Mouse (Mus musculus): ENCODE results near the gene Vgll4. TPM values are rescaled to one million over a fixed set of nuclear protein-coding genes. Genes with fewer than 3 reads are reported as not detected.

Vgll4 gene
- polyA plus RNA-seq, 1 experiment from 2014 or later = 136 TPM

DNA sequence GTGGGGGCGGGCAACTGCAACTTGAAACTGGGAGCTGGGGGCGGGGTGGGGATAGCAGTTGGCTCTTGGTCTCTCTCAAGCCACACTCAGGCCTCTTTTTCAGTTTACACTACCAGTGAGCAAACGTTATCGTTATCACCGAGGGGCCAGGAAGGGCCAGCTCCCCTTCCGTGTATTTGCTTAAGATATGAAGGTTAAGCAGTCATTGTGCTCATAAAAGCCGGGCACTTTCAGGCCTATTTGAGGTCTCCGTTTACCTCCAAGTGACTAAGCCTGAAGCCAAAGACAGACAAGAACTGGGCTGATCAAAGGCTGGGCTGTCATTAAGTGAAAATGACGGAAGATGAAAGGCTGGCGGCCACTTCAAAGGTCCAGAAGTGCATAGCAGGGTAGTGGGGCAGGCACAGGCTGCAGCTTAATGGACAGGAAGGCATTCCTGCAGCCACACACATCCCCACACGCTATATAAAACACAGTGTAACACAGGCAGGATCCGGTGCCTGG is 68.4 kb downstream of the Vgll4 start:
- peak; percentile 31 for ATAC-seq (ENCODE audit: insufficient number of reproducible peaks, insufficient read depth, low FRiP score, low TSS enrichment)

GRCm38 (mm10) chr6:114900194-114900593 is 69.6 kb downstream of the Vgll4 start:
- Histone ChIP-seq H3K9ac (0 out of 2 replicates have a peak overlapping the region, but pooled peaks have one; percentile 2), H3K27me3 (no peaks in the 10 kb centered on the region), H3K4me3 (0 out of 2 replicates have a peak overlapping the region, but pooled peaks have one; percentile 10), H3K4me2 (replicated peaks) (peak overlapping the region; percentile 42), H3K9me3 (no peaks in the 10 kb centered on the region), H3K4me1 (peaks cover 66% of the 10 kb centered on the region), H3K36me3 (peaks cover 18% of the 10 kb centered on the region), H3K27ac (peak overlapping the region; percentile 86)
- ATAC-seq (ENCODE audit: insufficient number of reproducible peaks, insufficient read depth, low FRiP score, low TSS enrichment) = no peak
- 30% methylated on average over 10 of the region's 10 CpGs for WGBS

More for the DNA sequence above, 68.4 kb downstream of the Vgll4 start:
- no peak overlapping the region for H3K4me3 ChIP-seq
- H3K36me3 ChIP-seq = peaks cover 13% of the 10 kb centered on the region
- no peak overlapping the region for H3K9ac ChIP-seq
- 4% methylated on average over 12 of the region's 12 CpGs for WGBS
- no peaks in the 10 kb centered on the region for H3K27me3 ChIP-seq
- H3K27ac ChIP-seq = peak overlapping the region; percentile 86
- H3K9me3 ChIP-seq = no peaks in the 10 kb centered on the region
- H3K4me2 ChIP-seq (replicated peaks) = peak overlapping the region; percentile 42
- peaks cover 74% of the 10 kb centered on the region for H3K4me1 ChIP-seq

DNA sequence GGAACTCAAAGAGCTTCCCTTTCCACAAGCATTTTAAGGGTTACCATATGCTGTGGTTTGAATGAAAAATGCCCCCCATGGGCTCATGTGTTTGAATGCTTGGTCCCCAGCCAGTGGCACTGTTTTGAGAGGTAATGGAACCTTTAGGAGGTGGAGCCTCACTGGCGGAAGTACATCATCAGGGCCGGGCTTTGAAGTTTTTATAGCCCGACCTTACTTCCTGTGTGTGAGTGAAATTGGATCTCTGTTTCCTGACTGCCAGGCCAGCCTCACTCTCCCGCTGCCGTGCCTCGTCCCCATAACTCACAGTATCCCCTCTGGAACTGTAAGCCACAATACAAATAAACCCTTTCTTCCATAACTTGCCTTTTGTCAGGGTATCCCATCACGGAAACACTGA is 70.1 kb downstream of the Vgll4 start:
- Histone ChIP-seq H3K4me3 (peak overlapping the region; percentile 10; the same call in 1 of the 2 replicates), H3K9ac (no peak overlapping the region), H3K27me3 (no peaks in the 10 kb centered on the region), H3K4me2 (replicated peaks) (peak overlapping the region; percentile 42), H3K9me3 (no peaks in the 10 kb centered on the region), H3K27ac (peak overlapping the region; percentile 86), H3K4me1 (peaks cover 64% of the 10 kb centered on the region), H3K36me3 (peaks cover 19% of the 10 kb centered on the region)
- no peak for ATAC-seq (ENCODE audit: insufficient number of reproducible peaks, insufficient read depth, low FRiP score, low TSS enrichment)
- 10% methylated on average over 7 of the region's 7 CpGs for WGBS

- Histone ChIP-seq H3K9me3 (no peaks in the 10 kb centered on the region), H3K27ac (peak overlapping the region; percentile 86), H3K36me3 (peaks cover 19% of the 10 kb centered on the region), H3K4me1 (peaks cover 64% of the 10 kb centered on the region), H3K9ac (no peak overlapping the region), H3K27me3 (no peaks in the 10 kb centered on the region), H3K4me3 (no peak overlapping the region), H3K4me2 (replicated peaks) (no peak overlapping the region)
- 92% methylated on average over 4 of the region's 4 CpGs for WGBS
- no peak for ATAC-seq (ENCODE audit: insufficient number of reproducible peaks, insufficient read depth, low FRiP score, low TSS enrichment)
These were observed 70.8 kb downstream of the Vgll4 start for GRCm38 (mm10) chr6:114898949-114899348.

DNA sequence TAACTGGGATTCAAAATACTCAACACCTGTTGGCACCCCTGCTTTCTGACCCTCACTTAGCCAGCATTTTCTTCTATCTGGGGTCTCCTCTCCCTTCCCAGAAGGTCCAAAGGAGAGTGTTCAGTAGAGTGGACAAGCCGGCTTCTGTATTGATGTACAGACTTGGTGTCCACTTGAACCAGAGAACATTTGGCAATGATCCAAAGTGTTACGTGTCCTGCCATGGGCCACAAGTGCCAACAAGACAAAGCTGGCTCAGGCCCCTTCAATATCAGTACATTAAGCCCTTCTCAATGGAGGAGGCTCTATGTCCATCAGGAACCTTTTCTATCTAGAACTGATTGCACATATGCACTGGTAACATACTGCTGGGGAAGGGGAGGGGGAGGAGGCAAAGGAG is 73.5 kb downstream of the Vgll4 start:
- H3K4me3 ChIP-seq = no peak overlapping the region
- peaks cover 19% of the 10 kb centered on the region for H3K36me3 ChIP-seq
- H3K9ac ChIP-seq = no peak overlapping the region
- no peak overlapping the region for H3K27ac ChIP-seq
- no peak for ATAC-seq (ENCODE audit: insufficient number of reproducible peaks, insufficient read depth, low FRiP score, low TSS enrichment)
- no peaks in the 10 kb centered on the region for H3K27me3 ChIP-seq
- WGBS = 91% methylated on average over 2 of the region's 2 CpGs
- no peak overlapping the region for H3K4me2 ChIP-seq (replicated peaks)
- no peaks in the 10 kb centered on the region for H3K9me3 ChIP-seq
- H3K4me1 ChIP-seq = peaks cover 63% of the 10 kb centered on the region

GRCm38 (mm10) chr6:114895191-114895590 is 74.6 kb downstream of the Vgll4 start:
- Histone ChIP-seq H3K9ac (no peak overlapping the region), H3K27ac (no peak overlapping the region), H3K36me3 (peaks cover 23% of the 10 kb centered on the region), H3K4me3 (no peak overlapping the region), H3K27me3 (no peaks in the 10 kb centered on the region), H3K9me3 (no peaks in the 10 kb centered on the region), H3K4me1 (peaks cover 62% of the 10 kb centered on the region), H3K4me2 (replicated peaks) (no peak overlapping the region)
- ATAC-seq (ENCODE audit: insufficient number of reproducible peaks, insufficient read depth, low FRiP score, low TSS enrichment) = no peak
- WGBS = 91% methylated on average over 7 of the region's 7 CpGs

DNA sequence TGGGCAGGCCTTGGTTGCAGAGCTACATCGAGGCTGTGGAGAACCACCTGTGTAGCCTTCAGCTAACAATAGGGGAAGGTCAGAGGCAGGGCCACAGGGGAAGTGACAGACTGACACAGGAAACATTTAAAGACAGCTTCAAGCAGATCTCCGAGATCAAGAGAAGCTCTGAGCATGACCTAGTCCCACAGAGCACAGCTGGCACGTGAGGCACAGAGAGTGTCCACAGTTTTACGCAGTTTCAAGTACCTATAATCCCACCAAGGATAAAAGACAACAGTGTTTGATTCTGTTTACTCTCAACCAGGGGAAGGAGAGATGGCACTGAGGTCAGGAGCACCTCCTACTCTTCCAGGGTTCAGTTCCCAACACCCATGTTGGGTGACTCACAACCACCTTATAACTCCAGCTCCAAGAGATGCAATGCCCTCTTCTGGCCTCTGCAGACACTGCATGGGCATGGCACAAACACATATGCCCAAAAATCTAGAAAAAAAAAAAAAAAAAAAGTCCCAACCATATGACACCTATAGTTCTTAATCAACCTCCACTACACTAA is 75.2 kb downstream of the Vgll4 start:
- Histone ChIP-seq H3K4me1 (peaks cover 56% of the 10 kb centered on the region), H3K27me3 (no peaks in the 10 kb centered on the region), H3K4me2 (replicated peaks) (no peak overlapping the region), H3K36me3 (peaks cover 25% of the 10 kb centered on the region), H3K4me3 (no peak overlapping the region), H3K9me3 (no peaks in the 10 kb centered on the region), H3K9ac (no peak overlapping the region), H3K27ac (no peak overlapping the region)
- WGBS = 52% methylated on average over 4 of the region's 4 CpGs
- ATAC-seq (ENCODE audit: insufficient number of reproducible peaks, insufficient read depth, low FRiP score, low TSS enrichment) = no peak

DNA sequence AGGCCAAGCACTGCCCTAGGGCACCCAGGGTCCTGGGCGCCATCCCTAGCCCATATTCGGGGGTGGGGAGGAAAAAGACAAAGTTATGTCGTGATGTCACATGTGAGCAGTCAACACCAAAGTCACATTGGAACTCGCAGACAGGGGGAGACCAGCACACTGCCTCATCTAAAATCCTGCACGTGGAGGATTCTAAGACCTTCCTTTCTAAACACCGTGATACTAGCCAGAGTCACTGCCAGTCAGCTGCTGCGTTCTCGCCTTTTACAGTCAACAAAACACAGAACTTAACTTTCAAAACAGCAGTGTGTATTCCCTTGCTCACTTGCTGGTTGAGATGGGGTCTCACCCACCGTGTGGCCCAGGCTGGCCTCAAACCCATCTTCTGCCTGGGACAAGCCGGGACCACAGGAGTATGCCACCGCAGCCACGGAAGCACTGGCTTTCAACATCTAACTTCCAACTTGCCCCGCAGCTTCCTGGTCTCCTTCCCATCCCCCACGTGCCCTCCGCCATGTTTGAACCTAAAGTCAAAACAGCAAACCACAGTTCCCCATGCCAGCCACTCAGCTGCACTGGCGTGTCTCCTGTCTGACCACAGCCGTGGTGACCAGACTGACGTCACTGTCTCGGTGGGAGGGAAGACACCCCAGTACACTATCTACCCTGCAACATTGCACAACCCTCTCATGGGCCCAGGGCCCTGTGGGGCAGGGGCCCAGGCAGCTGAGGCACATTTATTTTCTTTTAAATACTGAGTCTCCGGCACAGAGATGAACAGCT is 76.2 kb downstream of the Vgll4 start:
- Histone ChIP-seq H3K4me2 (replicated peaks) (no peak overlapping the region), H3K36me3 (peaks cover 28% of the 10 kb centered on the region), H3K4me3 (no peak overlapping the region), H3K27ac (no peak overlapping the region), H3K27me3 (no peaks in the 10 kb centered on the region), H3K9me3 (no peaks in the 10 kb centered on the region), H3K9ac (no peak overlapping the region), H3K4me1 (peaks cover 55% of the 10 kb centered on the region)
- WGBS = 67% methylated on average over 20 of the region's 20 CpGs
- ATAC-seq (ENCODE audit: insufficient number of reproducible peaks, insufficient read depth, low FRiP score, low TSS enrichment) = no peak

DNA sequence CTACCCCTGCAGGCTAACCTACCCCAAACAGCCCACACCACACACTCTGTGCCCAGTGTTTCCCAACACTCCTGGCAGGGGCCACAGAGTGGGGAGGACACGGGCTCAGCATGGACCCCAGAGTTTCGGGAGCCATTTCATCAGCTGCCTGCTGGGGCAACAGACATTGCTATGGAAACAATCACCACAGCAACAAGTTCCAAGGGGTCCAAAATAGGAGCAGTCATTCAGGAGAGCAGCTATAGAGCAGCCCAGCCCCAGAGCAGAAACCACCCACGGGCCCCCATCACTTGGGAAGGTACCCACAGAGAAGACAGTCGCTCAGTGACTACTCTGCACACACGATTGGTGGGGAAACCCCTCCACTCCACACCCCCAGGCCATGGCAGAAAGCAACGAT is 77.4 kb downstream of the Vgll4 start:
- Histone ChIP-seq H3K36me3 (peaks cover 26% of the 10 kb centered on the region), H3K27ac (peak overlapping the region; percentile 67), H3K4me3 (no peak overlapping the region), H3K27me3 (no peaks in the 10 kb centered on the region), H3K4me1 (peaks cover 63% of the 10 kb centered on the region), H3K4me2 (replicated peaks) (no peak overlapping the region; the same call in 1 of the 2 replicates), H3K9me3 (no peaks in the 10 kb centered on the region), H3K9ac (no peak overlapping the region)
- WGBS = 37% methylated on average over 6 of the region's 6 CpGs
- no peak for ATAC-seq (ENCODE audit: insufficient number of reproducible peaks, insufficient read depth, low FRiP score, low TSS enrichment)

- peaks cover 22% of the 10 kb centered on the region for H3K36me3 ChIP-seq
- peak overlapping the region; percentile 67 for H3K27ac ChIP-seq
- no peak for ATAC-seq (ENCODE audit: insufficient number of reproducible peaks, insufficient read depth, low FRiP score, low TSS enrichment)
- H3K4me2 ChIP-seq (replicated peaks) = no peak overlapping the region
- H3K27me3 ChIP-seq = no peaks in the 10 kb centered on the region
- no peak overlapping the region for H3K9ac ChIP-seq
- no peak overlapping the region for H3K4me3 ChIP-seq
- H3K4me1 ChIP-seq = peaks cover 69% of the 10 kb centered on the region
- 67% methylated on average over 12 of the region's 12 CpGs for WGBS
- no peaks in the 10 kb centered on the region for H3K9me3 ChIP-seq
These were observed 78.0 kb downstream of the Vgll4 start for GRCm38 (mm10) chr6:114891771-114892170.

- Histone ChIP-seq H3K27ac (peak overlapping the region; percentile 51; the same call in 1 of the 2 replicates), H3K36me3 (peaks cover 20% of the 10 kb centered on the region; the same call in 1 of the 2 replicates), H3K4me3 (no peak overlapping the region), H3K27me3 (no peaks in the 10 kb centered on the region), H3K4me1 (peaks cover 73% of the 10 kb centered on the region), H3K9me3 (no peaks in the 10 kb centered on the region), H3K9ac (no peak overlapping the region), H3K4me2 (replicated peaks) (no peak overlapping the region)
- ATAC-seq (ENCODE audit: insufficient number of reproducible peaks, insufficient read depth, low FRiP score, low TSS enrichment) = no peak
- WGBS = 91% methylated on average over 12 of the region's 12 CpGs
These were observed 78.5 kb downstream of the Vgll4 start for GRCm38 (mm10) chr6:114891272-114891671.
